Mouse (Mus musculus): ENCODE measurements around the gene Hist2h3c2. TPM values are rescaled to one million over a fixed set of nuclear protein-coding genes. Genes with fewer than 3 reads are reported as not detected.

Gene Hist2h3c2
- total and polyA plus RNA-seq, 3 experiments, result 8.2 to 2,744 (median 1,897) TPM

DNA sequence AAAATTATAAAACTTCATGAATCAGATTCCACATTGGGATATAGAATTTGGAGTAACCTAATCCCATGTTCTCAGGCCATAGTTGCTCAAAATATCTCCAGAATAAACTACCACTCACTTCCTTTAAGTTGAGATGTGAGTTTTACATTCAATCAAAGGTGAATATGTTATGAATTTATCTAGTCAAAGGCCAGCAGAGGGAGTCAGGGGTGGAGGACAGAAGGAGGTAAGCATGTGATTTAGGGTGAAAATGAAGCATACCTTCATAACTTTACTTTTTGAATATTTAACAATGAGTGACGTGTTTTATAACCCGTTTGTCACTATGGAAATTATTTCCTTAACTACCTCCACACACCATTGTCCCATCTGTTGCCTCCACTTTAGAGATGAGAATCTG is 4.0 kb downstream of the Hist2h3c2 start:
- no peak overlapping the region for H3K4me3 ChIP-seq (ENCODE audit: control insufficient read depth in 1 of 2, insufficient read depth in 1 of 2, low read depth in 2 of 2, low read length in 2 of 2)
- peaks cover 0 to 24% of the 10 kb centered on the region in 2 experiments; a peak in 2 of 4 replicates for H3K36me3 ChIP-seq (ENCODE audit: control insufficient read depth in 1 of 2, insufficient read depth in 2 of 2, low read length in 2 of 2)
- peaks cover 4% of the 10 kb centered on the region; the same call in 1 of the 2 replicates for H3K79me2 ChIP-seq (ENCODE audit: control insufficient read depth, insufficient read depth, low read length, poor library complexity)
- peaks cover 11 to 28% of the 10 kb centered on the region in 2 experiments for H3K4me1 ChIP-seq (ENCODE audit: control insufficient read depth in 1 of 2, insufficient read depth in 2 of 2, low read length in 2 of 2)
- no peak overlapping the region for H3K27ac ChIP-seq (ENCODE audit: control insufficient read depth, low read depth, low read length)
- no peaks in the 10 kb centered on the region for H3K27me3 ChIP-seq (ENCODE audit: control insufficient read depth in 1 of 2, insufficient read depth in 2 of 2, low read length in 2 of 2)
- H3K9ac ChIP-seq (ENCODE audit: control insufficient read depth, low read depth, low read length, poor library complexity, severe bottlenecking), result no peak overlapping the region
- no peaks in the 10 kb centered on the region for H3K9me3 ChIP-seq (replicated peaks; ENCODE audit: insufficient read depth, low read length)
- DNase-seq (ENCODE audit: low read depth, low spot score), result peak; percentile 52
- TF ChIP-seq ETS1 (IDR thresholded peaks at IDR 0.05; ENCODE audit: low read depth, low read length) (no peak), TBP (IDR thresholded peaks at IDR 0.05; ENCODE audit: low read depth, low read length) (no peak), ELF1 (IDR thresholded peaks at IDR 0.05; ENCODE audit: low read depth, low read length) (no peak), BHLHE40 (IDR thresholded peaks at IDR 0.05; ENCODE audit: borderline replicate concordance, low read depth, low read length) (no peak), USF2 (IDR thresholded peaks at IDR 0.05; ENCODE audit: borderline replicate concordance in 1 of 2, insufficient read depth in 1 of 2, low read depth in 1 of 2, low read length in 2 of 2) (no peak), UBTF (IDR thresholded peaks at IDR 0.05; ENCODE audit: borderline replicate concordance, insufficient read depth, low read depth, low read length) (no peak), SIN3A (IDR thresholded peaks at IDR 0.05; ENCODE audit: low read length) (no peak), ZKSCAN1 (IDR thresholded peaks at IDR 0.05; ENCODE audit: low read depth, low read length) (no peak), USF1 (IDR thresholded peaks at IDR 0.05; ENCODE audit: low read depth, low read length) (no peak), NRF1 (IDR thresholded peaks at IDR 0.05; ENCODE audit: insufficient read depth, low read depth, low read length, poor library complexity, severe bottlenecking) (no peak), MAFK (IDR thresholded peaks at IDR 0.05; ENCODE audit: borderline replicate concordance, low read depth, low read length) (no peak), MAX (IDR thresholded peaks at IDR 0.05; ENCODE audit: low read length) (no peak)

DNA sequence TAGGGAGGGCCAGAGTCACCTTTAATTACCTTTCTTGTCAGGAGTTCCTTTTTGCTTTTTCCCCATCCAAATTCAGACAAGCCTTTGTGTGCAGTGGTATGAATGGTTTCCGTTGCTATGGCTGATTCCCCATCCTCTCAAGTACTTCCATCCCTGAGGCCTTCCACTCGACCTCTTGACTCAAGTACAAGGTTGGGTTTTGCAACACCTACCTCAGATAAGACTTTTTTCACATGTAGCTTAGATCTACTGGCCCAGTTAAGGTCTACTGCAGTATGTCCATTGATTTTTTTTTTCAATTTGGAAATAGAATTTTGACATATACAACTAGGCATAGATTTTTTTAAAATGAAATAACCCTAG is 7.2 kb downstream of the Hist2h3c2 start:
- peaks cover 0 to 22% of the 10 kb centered on the region in 2 experiments; a peak in 2 of 4 replicates for H3K36me3 ChIP-seq (ENCODE audit: control insufficient read depth in 1 of 2, insufficient read depth in 2 of 2, low read length in 2 of 2)
- no peak overlapping the region for H3K9ac ChIP-seq (ENCODE audit: control insufficient read depth, low read depth, low read length, poor library complexity, severe bottlenecking)
- H3K27ac ChIP-seq (ENCODE audit: control insufficient read depth, low read depth, low read length), result no peak overlapping the region
- TF ChIP-seq MYB (IDR thresholded peaks at IDR 0.05; ENCODE audit: low read depth, low read length) (no peak), TCF12 (IDR thresholded peaks at IDR 0.05; ENCODE audit: low read depth, low read length) (no peak), ZC3H11A (IDR thresholded peaks at IDR 0.05; ENCODE audit: low read depth, low read length) (no peak), HCFC1 (IDR thresholded peaks at IDR 0.05; ENCODE audit: low read depth, low read length) (no peak), NELFE (IDR thresholded peaks at IDR 0.05; ENCODE audit: low read depth, low read length) (no peak), NRF1 (IDR thresholded peaks at IDR 0.05; ENCODE audit: insufficient read depth, low read depth, low read length, poor library complexity, severe bottlenecking) (no peak), ZNF384 (IDR thresholded peaks at IDR 0.05; ENCODE audit: low read depth, low read length) (no peak), GABPA (IDR thresholded peaks at IDR 0.05; ENCODE audit: low read depth, low read length) (no peak), BHLHE40 (IDR thresholded peaks at IDR 0.05; ENCODE audit: borderline replicate concordance, low read depth, low read length) (no peak)
- no peaks in the 10 kb centered on the region for H3K79me2 ChIP-seq (ENCODE audit: control insufficient read depth, insufficient read depth, low read length, poor library complexity)
- DNase-seq (ENCODE audit: low read depth, low spot score), result no peak
- H3K27me3 ChIP-seq (ENCODE audit: control insufficient read depth in 1 of 2, insufficient read depth in 2 of 2, low read length in 2 of 2), result no peaks in the 10 kb centered on the region
- H3K4me3 ChIP-seq (ENCODE audit: control insufficient read depth in 1 of 2, insufficient read depth in 1 of 2, low read depth in 2 of 2, low read length in 2 of 2), result no peak overlapping the region
- no peaks in the 10 kb centered on the region for H3K9me3 ChIP-seq (replicated peaks; ENCODE audit: insufficient read depth, low read length)
- H3K4me1 ChIP-seq (ENCODE audit: control insufficient read depth in 1 of 2, insufficient read depth in 2 of 2, low read length in 2 of 2), result peaks cover 11 to 25% of the 10 kb centered on the region in 2 experiments

All from MEL (cell line).